Mouse (Mus musculus) ovary, postnatal 36 days (tissue): ENCODE results near the gene Rcc1.
A peak's percentile ranks its signal among the peaks of the same experiment; 100 is the strongest.

Experiments
- DNase-seq: peaks from one replicate; pipeline ENCODE4 v3.0.0; 2022; ENCODE audit warnings: low spot score, mixed read lengths

The Rcc1 gene

GRCm38 (mm10) chr4:132353481-132353885, at the start of gene Rcc1:
Gene Rcc1, minus strand, starts transcription at chr4:132353605.
- DNase-seq: peak; percentile 90

DNA sequence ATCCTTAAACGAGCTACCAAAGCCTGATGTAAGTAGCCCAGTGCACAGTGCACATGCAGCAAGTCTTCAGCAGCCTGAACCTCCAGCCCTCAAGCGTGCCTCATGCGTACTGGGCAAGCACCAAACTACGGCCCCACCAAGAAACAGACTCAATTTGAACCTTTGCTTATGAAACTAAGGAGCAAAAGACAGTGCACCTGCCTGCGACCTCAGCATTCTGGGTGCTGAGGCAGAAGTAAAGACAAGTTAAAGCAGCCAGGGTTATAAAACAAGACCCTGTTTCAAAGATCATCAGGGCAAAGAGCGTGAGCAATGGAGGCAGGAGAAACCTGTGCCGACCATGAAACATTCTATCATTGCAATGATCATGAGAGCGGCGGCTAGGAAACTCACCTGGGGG, 47.6 kb upstream of the Rcc1 start:
- DNase-seq: no peak

DNA sequence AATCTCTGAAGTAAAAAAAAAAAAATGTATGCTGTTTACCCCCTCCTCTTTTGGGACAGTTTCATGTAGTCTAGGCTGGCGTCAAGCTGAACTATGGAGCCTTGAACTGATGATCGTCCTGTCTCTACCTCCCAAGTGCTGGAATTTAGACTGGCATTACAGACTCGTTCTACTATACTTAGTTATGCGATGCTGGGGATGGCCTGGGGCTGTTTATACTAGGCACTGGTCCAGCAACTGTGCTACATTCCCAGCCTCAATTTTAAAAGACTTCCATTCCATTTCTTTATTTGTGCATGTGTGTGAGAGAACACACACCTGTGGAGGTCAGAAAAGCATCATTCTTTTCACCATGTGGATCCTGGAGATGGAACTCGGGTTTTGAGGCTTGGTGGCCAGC, 45.5 kb upstream of the Rcc1 start:
- DNase-seq: no peak

GRCm38 (mm10) chr4:132398045-132398774, 44.8 kb upstream of the Rcc1 start:
- peak; percentile 64 for DNase-seq

- DNase-seq: no peak
These were observed 43.7 kb upstream of the Rcc1 start for GRCm38 (mm10) chr4:132397120-132397519.

- DNase-seq: no peak
These were observed 42.8 kb upstream of the Rcc1 start for GRCm38 (mm10) chr4:132396251-132396650.

- DNase-seq: no peak
These were observed 37.8 kb upstream of the Rcc1 start for GRCm38 (mm10) chr4:132391063-132391740.

- no peak for DNase-seq
These were observed 35.9 kb upstream of the Rcc1 start for GRCm38 (mm10) chr4:132389302-132389701.

- DNase-seq: no peak
These were observed 34.2 kb upstream of the Rcc1 start for GRCm38 (mm10) chr4:132387617-132388016.

DNA sequence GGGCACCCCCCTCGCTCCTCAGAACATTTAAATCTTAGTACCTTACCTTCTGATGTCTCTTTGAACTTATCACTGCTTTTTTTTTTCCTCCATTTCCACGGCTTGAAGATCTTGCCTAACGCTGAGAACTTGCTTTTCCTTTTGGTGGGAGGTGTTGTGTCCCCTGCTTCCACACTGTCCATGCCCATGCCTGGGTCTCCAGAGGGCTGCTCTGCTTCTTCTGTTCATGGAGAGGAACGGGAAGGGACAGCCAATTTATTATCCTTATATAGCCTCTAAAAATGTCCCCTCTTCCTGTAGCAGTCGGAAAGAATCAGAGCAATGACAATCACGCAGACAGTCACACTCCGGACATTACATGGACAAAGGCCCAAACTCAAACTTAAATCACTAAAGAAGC, 33.4 kb upstream of the Rcc1 start:
- DNase-seq: no peak

DNA sequence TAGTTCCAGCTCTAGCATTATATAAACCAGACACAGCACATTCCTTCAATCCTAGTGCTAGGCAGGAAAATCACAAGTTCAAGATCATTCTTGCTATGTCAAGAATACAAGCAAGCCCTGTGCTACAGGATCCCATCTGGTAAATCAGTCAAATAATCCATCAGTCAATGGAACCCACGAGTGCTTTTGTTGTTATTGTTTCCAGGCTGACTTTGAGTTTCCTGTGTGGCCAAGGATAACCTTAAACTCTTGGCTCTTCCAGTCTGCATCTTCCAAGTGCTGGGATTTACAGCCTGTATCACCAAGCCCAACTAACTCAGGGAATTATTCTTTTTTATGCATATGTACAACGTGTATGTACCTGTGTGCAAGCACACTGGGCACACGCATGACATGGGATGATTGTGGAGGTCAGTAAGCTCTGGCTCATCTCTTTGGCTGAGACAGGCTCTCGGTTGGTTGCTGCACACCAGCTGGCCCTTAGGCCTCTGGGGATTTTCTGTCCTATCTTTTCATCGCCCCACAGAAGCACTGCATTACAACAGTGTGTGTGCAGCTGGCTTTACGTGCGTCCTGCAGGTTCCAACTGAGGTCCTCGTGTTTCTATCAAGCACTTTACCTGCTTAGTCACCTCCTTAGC, 32.5 kb upstream of the Rcc1 start:
- no peak for DNase-seq

DNA sequence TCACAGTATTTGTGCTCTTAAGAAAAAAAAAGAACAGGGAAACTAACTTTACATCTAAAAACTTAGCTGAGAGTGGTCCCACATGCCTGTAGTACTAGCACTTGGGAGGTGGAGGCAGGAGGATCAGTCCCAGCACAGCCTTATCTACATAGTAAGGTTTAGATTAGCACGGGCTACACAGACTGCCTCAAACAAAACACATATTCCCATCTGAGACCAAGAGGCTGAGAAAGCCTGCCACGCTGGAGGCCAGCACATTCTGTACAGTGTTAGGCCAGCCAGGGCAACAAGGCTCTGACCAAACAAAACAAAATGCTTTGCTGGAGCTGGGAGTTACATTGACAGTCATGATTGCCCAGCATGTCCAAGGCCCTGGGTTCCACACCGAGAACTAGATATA, 30.1 kb upstream of the Rcc1 start:
- no peak for DNase-seq

GRCm38 (mm10) chr4:132382296-132382695, 28.9 kb upstream of the Rcc1 start:
- DNase-seq: no peak

- DNase-seq: no peak
These were observed 27.7 kb upstream of the Rcc1 start for GRCm38 (mm10) chr4:132380965-132381616.

- DNase-seq: no peak
These were observed 20.4 kb upstream of the Rcc1 start for GRCm38 (mm10) chr4:132373820-132374219.

- DNase-seq: no peak
These were observed 16.7 kb upstream of the Rcc1 start for GRCm38 (mm10) chr4:132369953-132370750.

GRCm38 (mm10) chr4:132367480-132368201, 14.2 kb upstream of the Rcc1 start:
- DNase-seq: no peak

DNA sequence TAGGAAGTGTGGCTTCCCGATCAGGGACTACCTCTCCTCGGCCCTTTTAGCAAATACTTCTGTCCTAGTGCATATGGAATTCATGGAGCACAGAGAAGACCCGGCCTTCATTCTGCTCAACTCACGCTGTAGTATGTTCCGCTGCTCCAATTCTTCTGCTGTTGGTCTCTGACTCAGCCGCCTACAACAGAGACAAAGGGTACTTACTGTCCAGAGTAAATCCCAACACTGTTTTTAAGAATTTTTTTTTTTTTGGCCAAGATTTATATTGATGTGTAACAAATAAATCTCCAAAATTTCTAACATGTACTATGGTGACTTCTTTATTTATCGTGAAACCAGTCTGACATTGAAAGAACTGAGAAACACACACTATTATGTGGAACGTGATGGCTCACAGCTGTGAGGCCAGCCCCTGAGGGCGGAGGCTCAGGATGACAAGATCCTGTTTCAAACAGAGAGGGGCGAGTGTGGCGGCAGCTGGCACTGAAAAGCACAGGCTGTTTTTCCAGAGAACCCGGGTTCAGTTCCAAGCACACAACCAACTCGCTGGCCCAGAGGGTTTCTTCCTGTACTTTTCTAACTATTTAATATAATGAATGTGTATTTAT, 12.2 kb upstream of the Rcc1 start:
- DNase-seq: no peak

DNA sequence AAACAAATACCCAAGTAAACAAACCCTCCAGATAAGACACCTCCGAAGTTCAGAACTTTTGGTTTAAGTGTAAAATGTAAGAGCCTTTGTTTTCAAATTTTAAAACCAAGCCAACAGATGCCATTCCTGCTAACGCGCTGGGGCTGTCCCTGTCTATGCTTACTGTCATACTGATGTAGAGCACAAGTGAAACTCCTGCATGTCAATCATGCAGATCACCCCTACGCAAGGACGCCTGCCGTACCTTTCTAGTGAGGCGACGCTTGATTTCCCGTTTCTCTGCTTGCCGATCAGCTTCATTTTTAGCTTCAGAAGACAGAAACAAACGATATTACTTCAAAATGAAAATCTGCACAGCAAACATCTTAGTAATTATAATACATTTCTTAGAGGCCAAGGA, 10.1 kb upstream of the Rcc1 start:
- DNase-seq: no peak

- no peak for DNase-seq
These were observed 6.1 kb upstream of the Rcc1 start for GRCm38 (mm10) chr4:132359510-132359909.

- peak; percentile 53 for DNase-seq
These were observed 2.8 kb upstream of the Rcc1 start for GRCm38 (mm10) chr4:132356170-132356569.
